Mouse (Mus musculus) heart, adult 9 months (tissue): ENCODE results near the gene Col7a1.

Source experiments
- DNase-seq, 2 experiments: peaks; one replicate each; pipeline ENCODE4 v3.0.0; 2022; ENCODE audit warnings: low spot score in 2 of 2

Col7a1 gene

DNA sequence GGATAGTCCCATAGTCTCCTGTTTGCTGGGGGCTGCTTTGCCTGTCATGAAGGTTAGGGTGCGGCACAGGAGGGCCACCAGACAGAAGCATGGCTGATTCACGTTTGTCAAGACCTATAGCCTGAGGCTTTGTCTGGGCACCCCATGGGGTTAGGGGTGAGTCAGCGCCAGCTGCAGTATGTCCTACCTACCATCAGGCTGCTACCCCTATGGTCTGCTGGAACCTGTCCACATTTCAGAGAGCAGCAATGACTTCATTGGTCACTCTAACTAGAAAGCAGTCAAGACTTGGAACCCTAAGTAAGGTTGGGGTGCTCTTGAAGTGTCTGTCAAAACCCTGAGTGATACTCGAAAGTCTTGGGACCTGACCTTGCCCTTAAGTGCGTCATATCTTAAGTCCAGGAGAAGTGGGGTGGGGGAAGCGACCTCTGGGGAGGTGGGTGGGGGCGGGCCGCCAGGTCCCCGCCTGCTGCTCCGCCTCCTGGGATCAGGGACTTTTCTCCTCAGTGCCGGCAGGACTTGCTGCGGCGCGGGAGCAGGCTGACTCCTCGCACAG, at the start of gene Col7a1:
Gene Col7a1 (plus strand): TSS at position 506 of the 556 bp plus-strand sequence.
- no peak for DNase-seq

DNA sequence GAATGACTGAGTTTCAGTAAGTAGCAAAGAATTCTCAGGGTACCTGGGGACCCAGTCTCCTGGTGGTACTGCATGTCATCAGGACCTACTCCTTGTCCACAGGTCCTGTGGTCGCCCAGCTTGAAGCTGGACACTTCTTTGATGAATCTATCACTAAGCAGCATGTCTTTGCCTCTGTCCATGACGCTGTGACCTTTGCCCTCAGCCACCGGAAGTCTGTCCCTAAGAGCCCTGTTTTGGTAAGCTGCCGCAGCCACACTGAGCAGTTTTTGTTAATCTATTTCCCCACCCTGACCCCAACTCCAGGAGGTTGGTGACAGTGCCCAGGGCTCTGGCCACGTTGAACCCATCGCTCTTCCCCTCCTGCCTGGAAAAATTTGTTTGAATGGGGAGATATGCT, 41.1 kb upstream of the Col7a1 start:
- no peak for DNase-seq

DNA sequence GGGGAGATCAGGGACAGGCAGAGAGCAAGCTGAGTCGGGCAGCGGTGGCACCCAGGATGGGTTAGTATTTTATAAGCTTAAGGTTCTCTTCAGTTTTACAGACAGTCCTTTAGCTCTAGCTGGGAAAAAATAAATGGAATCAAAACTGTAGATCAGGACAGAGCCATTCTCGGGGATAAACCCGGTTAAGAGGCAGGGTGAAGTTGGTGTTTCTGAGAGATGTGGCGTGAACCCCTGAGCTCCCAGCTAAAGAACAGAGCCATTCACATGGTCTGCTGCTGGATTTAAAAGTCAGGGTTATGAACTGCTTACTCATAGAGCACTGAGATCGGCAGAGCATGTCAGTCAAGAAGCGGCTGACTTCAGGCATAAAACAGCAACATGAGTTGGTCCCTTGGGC, 40.2 kb upstream of the Col7a1 start:
- DNase-seq, result no peak

DNA sequence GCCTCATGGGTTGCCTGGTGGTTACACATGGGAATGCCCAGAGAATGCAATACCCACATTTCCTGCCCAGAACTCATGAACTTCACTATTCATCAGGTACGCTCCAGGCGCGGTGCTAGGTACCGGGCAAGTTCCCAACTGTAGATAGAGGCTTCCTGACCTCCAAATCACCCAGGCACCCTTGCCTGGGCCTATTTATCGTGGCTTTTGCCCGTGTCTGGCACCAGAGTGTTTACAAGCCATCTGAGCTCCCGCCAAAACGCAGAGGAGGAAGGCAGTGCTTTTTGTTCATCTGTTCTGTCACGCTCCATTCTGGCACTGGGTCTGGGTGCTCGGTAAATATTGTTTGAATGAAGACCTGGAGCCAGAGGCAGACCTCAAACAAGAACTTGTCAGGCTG, 39.8 kb upstream of the Col7a1 start:
- DNase-seq, result peak; percentile 15 to 19

DNA sequence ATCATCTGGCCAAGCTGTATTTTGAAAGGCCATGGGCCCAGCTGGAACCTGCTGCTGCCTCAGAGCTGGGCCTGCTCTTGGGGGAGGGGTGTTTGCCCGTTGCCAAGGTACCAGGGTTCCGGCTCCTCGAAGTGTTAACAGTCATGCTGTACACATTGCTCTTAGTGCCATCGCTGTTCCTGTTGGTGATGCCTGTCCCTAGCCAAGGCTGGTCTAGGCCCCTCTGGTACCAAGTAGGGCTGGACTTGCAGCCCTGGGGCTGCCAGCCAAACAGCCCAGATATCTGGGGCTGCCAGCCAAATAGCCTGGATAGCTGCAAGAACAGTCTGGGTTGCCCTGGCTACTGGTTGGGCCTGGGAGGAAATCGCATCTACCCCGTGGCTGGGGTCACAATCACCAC, 38.9 kb upstream of the Col7a1 start, which contains the start of gene Tmem89:
Gene Tmem89 (plus strand): TSS at position 129 of the 400 bp plus-strand sequence.
- DNase-seq, result peak; percentile 68 to 69

DNA sequence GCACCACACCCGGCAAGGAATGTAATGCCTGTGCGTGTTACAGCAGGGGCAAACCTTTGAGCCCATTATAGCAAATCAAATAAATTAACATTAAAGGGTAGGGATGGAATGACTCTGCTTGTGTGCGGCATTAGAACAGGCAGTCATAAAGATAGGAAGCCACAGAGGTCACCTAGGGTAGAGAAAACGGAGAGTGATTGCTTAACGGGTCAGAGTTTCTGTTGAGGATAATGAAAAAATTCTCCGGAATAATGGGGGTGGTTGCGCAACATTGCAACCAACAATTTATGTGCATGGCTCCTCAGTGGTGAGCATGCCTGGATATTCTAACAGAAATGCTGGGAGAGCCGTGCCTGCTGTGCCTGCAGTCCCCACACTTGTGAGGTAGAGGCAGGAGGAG, 27.5 kb upstream of the Col7a1 start:
- DNase-seq, result no peak

DNA sequence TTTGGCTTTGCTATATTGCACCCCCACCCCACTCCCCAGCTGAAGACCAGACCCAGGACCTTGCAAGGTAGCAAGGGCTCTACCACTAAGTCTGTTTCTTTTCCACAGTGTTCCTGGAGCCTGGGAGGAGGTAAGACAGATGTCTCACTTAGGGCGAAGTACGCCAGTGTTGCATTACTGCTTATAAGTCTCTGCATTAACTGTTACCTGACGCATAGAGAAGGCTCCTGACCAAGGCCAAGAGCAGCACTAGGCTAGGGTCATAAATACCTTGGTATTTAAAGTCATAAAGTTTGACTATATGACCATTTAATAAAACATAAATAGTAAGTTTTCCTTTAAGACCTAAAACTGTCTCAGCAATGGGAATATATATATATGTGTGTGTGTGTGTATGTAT, 25.0 kb upstream of the Col7a1 start:
- no peak for DNase-seq

DNA sequence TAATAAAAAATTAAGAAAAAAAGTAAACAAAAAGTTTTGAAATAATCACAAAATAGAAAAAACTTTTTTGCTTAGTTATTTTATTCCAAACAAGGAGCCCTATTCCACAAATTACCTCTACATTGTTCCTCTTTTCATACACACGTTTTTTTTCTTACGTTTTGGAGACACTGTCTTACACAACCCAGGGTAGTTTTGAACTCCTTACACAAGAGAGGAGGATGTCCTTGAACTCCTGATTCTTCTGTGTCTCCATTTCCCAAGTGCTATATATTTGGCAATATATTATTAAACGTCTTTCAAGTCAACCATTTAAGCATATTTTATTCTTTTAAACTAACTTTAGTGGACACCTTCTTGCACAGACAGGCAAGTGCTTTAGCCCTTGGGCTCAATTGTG, 17.4 kb upstream of the Col7a1 start:
- DNase-seq, result no peak

DNA sequence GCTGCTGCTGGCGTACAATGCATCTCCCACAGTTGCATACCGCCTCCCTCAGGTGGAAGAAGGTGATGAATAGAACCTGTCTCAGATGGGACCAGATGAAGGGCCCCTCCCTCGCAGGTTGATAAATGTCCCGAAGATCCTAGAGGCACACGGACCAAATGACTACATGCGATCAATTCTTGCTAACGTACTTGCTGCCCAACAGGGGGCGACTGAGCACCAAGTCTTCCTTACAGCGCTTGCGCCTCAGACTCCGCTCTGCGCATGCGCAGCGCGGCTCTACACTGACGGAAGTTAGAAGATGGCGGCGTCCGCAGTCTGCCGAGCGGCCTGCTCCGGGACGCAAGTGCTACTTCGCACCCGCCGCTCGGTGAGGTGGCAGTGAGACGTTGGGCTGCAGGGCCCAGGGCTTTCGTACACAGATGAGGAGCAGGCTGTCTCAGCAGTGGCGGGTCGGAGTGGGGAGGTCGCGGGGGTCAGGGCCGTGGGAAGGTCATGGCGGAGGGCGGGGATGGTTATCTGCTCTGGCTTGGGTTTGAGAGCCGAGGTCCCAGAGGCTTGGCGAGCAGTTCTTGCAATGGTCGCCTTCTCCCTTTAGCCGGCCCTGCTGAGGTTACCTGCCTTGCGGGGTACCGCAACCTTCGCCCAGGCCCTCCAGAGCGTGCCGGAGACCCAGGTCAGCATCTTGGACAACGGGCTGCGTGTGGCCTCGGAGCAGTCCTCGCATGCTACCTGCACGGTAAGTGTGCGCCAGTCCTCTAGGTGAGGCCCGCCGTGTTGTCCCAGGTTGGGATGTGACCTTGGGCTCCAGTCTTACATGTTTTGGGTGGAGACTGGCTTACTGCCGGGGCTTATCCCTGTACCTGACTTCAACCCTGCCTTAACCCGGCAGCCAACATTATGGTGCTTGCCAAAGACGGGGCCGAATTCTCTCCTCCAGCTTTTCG, 16.7 kb upstream of the Col7a1 start, which contains the start of gene Uqcrc1:
Gene Uqcrc1 (plus strand): TSS at position 216 of the 947 bp plus-strand sequence.
- peak; percentile 88 to 93 for DNase-seq

DNA sequence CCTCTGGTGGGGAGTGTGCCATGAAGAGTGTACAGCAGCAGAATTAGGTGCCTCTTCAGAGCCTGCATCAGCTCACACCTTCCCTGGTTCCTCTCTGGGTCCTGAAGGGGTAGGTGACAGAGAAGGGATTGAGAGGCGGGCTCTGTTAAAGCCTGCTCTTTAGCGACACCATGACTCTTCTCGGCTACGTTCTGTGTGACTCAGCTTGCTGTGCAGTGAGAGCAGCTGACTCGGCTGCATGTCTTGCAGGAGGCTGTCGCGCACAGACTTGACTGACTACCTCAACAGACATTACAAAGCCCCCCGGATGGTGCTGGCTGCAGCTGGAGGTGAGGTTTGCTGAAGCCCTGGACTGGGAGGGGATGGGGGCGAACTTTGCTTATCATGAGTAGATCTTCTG, 8.3 kb upstream of the Col7a1 start:
- DNase-seq, result no peak

DNA sequence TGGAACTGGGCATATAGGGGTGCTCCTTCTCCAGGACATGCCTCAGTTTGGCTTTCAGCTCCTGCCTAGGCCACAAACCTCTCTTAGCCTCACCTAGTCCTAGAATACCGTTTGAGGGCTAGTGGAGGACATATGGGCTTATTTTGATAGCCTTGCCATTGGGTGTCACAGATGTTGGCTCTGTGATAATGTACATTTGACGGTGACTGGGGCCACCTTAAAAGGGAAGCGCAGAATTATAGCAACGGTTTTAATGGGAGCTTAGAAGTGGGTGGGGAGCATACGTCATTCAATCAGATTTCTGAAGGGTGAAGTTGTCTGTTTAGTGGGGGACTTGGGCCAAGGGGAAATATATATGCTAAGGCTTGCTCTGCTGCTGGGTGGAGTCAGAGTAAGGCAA, 7.8 kb upstream of the Col7a1 start:
- DNase-seq, result no peak

DNA sequence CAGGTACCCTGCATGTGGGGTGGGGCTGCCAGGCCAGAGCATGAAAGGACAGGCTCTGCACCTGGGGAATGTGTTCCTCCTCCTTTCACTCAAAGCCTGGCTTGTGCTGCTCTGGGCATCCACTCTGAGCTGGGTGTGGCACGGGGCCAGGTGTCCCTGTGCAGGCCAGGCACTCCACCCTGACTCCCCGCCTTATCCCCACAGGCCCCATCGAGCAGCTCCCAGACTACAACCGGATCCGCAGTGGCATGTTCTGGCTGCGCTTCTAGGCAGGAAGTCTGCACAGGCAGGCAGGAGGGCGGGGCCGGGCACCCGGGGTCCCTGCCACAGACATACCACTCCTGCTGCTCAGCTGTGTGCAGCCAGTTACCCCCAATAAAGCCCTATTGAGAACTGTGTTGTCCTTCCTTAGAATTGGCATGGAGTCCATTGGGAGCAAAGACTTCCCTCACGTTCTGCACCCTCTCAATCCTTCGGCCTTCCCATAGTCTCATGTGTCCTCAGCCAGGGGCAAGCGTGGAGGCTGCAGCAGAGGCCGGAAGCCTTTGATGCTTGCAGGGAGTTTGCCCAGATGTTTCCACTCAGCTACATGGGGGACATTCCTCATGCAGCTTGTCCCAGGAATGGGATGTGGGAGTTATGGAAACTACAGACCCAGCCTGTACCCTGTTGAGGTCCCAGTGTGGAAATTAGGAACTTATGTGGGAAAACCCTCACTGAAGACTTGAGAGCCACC, 4.0 kb upstream of the Col7a1 start:
- peak; percentile 33 to 44 for DNase-seq

DNA sequence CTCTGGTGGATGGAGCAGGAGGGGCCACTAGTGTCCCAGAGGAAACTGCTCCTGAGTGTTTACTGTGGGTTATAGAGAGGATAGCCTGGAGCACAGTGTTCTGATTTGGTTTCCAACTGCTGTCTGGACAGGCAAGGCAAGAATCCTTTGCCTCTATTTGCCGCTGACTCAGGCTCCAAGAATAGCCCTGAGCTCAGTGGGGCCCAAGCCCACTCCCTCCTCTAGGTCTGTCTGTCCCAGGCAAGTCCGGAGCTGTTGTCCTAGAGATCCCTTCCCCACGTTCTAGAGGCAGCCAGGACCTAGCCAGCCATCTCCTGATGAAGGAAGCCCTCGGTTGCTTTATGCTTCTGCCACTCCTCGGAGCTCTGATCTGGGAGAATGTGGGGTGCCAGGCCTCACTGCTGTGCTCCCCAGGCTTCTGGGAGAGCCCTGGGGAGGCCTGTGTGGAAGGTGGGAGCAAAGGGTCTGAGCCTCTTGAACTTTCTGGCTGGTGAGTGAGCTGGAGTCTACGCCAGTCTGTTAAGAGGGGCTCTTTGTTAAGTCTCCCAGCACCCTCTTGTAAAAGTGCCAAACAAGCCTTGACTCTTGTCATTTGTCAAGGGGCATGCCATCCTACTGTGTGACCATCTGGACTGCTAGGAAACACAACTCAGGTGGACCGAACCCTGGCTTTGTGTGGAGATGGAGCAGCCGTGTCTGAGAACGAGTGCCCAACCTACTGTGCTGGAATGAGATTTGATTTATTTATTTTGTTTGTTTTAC, 3.2 kb upstream of the Col7a1 start:
- DNase-seq, result no peak

DNA sequence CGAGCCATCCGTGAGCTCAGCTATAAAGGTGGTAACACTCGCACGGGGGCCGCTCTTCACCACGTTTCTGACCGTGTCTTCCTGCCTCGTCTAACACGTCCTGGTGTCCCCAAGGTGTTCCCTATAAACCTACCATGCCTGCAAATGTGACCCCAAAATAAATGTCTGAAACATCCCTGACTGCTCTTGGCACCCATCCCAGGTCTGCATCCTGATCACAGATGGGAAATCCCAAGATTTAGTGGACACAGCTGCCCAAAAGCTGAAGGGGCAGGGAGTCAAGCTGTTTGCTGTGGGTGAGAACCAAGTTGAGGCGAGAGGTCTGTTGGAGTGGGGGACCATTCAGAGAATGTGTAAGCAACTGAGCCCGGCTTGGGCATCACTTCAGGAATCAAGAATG, 1.9 kb downstream of the Col7a1 start:
- no peak for DNase-seq

DNA sequence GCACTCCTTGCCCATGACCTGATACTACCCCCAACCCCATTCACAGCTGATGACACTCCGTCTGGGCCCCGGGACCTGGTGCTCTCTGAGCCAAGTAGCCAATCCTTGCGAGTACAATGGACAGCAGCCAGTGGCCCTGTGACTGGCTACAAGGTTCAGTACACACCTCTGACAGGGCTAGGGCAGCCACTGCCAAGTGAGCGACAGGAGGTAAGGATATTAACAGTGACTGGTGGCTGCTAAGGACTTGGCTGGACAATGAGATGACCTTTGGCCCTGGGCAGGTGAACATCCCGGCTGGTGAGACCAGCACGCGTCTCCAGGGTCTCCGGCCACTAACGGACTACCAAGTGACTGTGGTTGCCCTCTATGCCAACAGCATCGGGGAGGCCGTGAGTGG, 2.5 kb downstream of the Col7a1 start:
- no peak for DNase-seq

DNA sequence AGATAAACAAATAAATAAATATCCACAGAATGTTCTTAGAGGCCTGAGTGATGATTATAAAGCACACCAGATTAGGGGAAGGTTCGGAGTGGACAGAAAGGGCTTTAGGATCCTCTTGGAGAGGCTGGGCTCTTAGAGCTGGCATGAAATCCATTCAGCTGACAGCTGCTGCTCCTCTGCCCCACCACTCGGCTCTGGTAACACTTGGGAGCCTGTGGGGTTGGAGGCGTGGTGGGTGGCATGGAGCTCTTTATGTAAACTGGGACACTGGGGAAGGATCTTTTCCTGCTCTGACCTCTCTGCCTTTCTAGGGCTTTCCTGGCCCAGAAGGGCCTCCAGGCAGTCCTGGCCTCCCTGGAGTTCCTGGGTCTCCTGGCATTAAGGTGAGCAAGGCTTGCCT, 10.2 kb downstream of the Col7a1 start:
- no peak for DNase-seq

DNA sequence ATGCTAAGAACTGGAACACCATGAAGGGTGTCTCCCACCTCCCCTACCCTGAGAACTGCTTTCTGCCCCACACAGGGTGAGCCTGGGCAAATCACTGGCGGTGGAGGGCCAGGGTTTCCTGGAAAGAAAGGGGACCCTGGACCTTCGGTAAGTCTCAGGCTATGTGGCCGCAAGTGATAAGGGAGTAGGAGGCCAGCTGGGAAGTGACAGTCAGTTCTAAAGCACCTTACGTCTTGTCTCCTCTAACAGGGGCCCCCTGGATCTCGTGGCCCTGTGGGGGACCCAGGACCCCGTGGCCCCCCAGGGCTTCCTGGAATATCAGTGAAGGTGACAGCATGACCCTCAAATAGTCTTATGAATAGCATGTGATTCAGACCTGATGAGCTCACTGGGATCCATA, 11.0 kb downstream of the Col7a1 start:
- DNase-seq, result no peak

DNA sequence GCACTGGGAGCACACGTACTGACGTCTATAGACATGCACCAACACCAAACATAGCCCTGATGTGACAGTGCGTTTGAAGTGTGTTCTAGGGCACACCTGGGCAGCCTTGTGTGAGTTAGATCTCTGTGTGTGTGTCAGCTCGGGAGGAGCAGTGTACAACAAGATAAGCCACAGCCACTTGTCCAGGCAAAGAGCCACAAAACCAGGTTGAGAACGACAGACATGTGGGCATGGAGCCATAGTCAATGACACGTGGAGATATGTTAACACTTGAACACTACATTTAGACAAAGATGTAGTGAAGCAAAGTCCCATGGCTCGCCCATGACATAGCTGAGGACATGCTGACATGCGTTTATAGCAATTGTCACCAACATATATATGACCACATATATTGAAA, 17.2 kb downstream of the Col7a1 start:
- DNase-seq, result peak in 1 of 2 experiments; percentile 39

DNA sequence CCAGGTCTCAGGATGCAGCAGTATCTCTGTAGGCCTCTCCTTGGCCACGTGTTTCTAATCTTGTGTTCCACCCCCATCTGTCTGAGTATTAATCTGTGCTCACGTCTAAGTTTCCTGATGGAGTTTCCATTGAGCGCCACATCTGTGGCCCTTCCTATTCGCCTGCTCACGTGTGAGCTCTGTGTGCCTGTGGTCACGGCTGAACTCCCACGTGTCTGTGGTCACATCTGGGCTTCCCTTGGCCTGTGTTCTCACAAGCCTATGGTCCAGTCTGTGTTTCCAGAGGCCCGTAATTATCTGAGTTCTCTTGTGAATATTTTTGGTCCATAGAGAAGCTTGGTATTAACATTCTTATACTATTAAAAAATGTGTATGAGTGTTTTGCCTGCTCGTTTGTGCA, 23.1 kb downstream of the Col7a1 start:
- DNase-seq, result no peak

DNA sequence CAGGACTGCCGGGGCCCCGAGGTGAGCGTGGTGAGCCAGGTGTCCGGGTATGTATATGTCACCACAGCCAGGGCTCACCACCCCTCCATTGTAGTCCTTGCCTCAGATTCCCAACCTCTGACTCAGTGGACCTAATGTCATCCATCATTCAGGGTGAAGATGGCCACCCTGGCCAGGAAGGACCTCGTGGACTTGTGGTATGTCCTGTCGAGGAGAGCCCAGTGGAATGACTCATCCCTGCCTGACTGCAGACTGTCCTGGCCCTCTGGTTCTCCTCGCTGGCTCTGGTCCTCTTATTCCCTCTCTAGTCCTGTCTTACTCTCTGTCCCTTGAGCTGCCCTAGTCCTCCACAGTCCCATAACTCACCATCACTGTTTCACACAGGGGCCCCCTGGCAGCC, 24.6 kb downstream of the Col7a1 start:
- no peak for DNase-seq

DNA sequence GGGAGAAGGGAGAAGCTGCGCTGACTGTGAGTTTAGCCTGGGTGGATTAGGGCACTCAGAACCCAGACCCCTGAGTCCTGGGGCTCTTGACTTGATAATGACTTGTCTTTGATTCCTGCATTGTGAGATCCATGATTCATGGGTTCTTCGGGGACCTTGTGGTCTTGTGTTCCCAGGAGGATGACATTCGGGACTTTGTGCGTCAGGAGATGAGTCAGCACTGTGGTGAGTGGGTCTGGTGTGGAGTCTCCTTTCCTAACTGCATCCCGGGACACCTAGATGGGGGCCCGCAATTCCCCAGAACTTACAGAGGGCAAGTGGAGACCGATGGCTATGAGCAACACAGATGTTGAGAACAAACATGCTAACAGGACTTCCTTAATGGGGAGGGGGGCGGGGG, 29.1 kb downstream of the Col7a1 start:
- no peak for DNase-seq

DNA sequence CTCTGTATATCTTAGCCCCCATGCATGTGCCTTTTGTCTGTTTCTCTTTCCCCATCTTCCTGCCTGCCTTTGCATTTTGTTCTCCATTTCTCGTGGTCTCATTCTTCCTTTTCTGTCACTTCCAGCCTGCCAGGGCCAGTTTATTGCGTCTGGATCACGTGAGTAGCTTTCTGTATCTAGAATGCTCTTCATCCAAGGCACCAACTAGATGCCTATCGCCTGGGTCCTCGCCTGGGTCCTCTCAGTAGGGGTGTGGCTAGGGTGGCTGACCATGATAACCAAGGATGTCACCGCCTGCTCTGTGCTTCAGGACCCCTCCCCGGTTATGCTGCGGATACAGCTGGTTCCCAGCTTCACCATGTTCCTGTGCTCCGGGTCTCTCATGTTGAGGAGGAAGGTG, 29.8 kb downstream of the Col7a1 start:
- DNase-seq, result no peak
